In genomic region chr2:28539949-28540348, GRCm38 (mm10) we compare ENCODE assay signal across 7 mouse cellular contexts. TPM values are rescaled to one million over a fixed set of nuclear protein-coding genes. Genes with fewer than 3 reads are reported as not detected.
DNase-seq lines count a peak whose midpoint lies in the region; ATAC-seq and TF ChIP-seq lines count a peak whose summit lies in the region.

No protein-coding gene starts in this region.

- peaks cover 25 to 35% of the 10 kb centered on the region in 2 experiments for H3K36me3 ChIP-seq in CH12.LX (replicated peaks in 1 of 2; ENCODE audit: control insufficient read depth in 1 of 2, insufficient read depth in 1 of 2, low read length in 1 of 2)
- H3K36me3 ChIP-seq in hindbrain, postnatal 0 days (ENCODE audit: insufficient read depth, low read length): peaks cover 28% of the 10 kb centered on the region
- H3K36me3 ChIP-seq in midbrain, embryonic 12.5 days: peaks cover 36% of the 10 kb centered on the region

- peak; percentile 39 for DNase-seq in CH12.LX (ENCODE audit: extremely low read depth)
- no peak for DNase-seq in hindbrain, postnatal 0 days (ENCODE audit: low spot score)
- peak; percentile 53 for DNase-seq in thymus, postnatal 25 days
- no peak for DNase-seq in kidney, postnatal 36 days
- DNase-seq in frontal cortex, postnatal 14 days (ENCODE audit: low spot score in 2 of 2): no peak

- H3K4me3 ChIP-seq in CH12.LX (replicated peaks in 1 of 3; ENCODE audit: low read depth in 2 of 3, low read length in 2 of 3, poor library complexity in 1 of 3): no peak overlapping the region
- no peak overlapping the region for H3K4me3 ChIP-seq in hindbrain, postnatal 0 days (ENCODE audit: low read length)
- no peak overlapping the region for H3K4me3 ChIP-seq in midbrain, embryonic 12.5 days

- in situ Hi-C loops in CH12.LX (cut with MboI; ENCODE audit: low pct_ligation_motif_present, low pct_unique_long_range_greater_than_20kb, low sequenced_read_pairs): no loop called here

- H3K9ac ChIP-seq in CH12.LX (ENCODE audit: insufficient read depth, low read depth): no peak overlapping the region
- peak overlapping the region; percentile 6; the same call in 1 of the 2 replicates for H3K9ac ChIP-seq in hindbrain, postnatal 0 days (replicated peaks; ENCODE audit: low read length)
- H3K9ac ChIP-seq in midbrain, embryonic 12.5 days (replicated peaks): no peak overlapping the region; the same call in 1 of the 2 replicates

- TF ChIP-seq POLR2A in CH12.LX (IDR thresholded peaks at IDR 0.05; ENCODE audit: low read depth, low read length): no peak

- peak; percentile 92 for ATAC-seq in common myeloid progenitor, adult 5-6 weeks (replicated peaks; ENCODE audit: low read depth, poor library complexity, severe bottlenecking)
- no peak for ATAC-seq in hindbrain, postnatal 0 days
- no peak for ATAC-seq in midbrain, embryonic 12.5 days (ENCODE audit: low FRiP score, low read depth)

- no peak for TF ChIP-seq CTCF in CH12.LX (conservative IDR thresholded peaks at IDR 0.05 in 1 of 2, IDR thresholded peaks at IDR 0.05 in 1 of 2; ENCODE audit: low read depth in 2 of 2, low read length in 2 of 2)
- TF ChIP-seq CTCF in hindbrain, postnatal 0 days (IDR thresholded peaks at IDR 0.05; ENCODE audit: low read depth): no peak

- no peak for TF ChIP-seq RAD21 in CH12.LX (IDR thresholded peaks at IDR 0.05; ENCODE audit: low read depth, low read length)

- H3K27ac ChIP-seq in CH12.LX (ENCODE audit: insufficient read depth, low read depth): peak overlapping the region; percentile 36
- H3K27ac ChIP-seq in hindbrain, postnatal 0 days: peak overlapping the region; percentile 86
- peak overlapping the region; percentile 82 for H3K27ac ChIP-seq in midbrain, embryonic 12.5 days (replicated peaks)

- dilution Hi-C loops in CH12.LX (cut with MboI; ENCODE audit: extremely low pct_ligation_motif_present, extremely low pct_unique_long_range_greater_than_20kb, low sequenced_read_pairs): no loop called here

- peaks cover 46 to 80% of the 10 kb centered on the region in 2 experiments for H3K4me1 ChIP-seq in CH12.LX (ENCODE audit: control insufficient read depth in 1 of 2, insufficient read depth in 2 of 2)
- peaks cover 49% of the 10 kb centered on the region for H3K4me1 ChIP-seq in hindbrain, postnatal 0 days (ENCODE audit: insufficient read depth, low read length)
- peaks cover 57% of the 10 kb centered on the region for H3K4me1 ChIP-seq in midbrain, embryonic 12.5 days

- 0 out of 2 replicates have a peak overlapping the region, but pooled peaks have one; percentile 10 for H3K4me2 ChIP-seq in CH12.LX (ENCODE audit: insufficient read depth, low read depth, poor library complexity, severe bottlenecking)
- no peak overlapping the region for H3K4me2 ChIP-seq in hindbrain, postnatal 0 days (ENCODE audit: low read depth, low read length)
- peak overlapping the region; percentile 13; the same call in 1 of the 2 replicates for H3K4me2 ChIP-seq in midbrain, embryonic 12.5 days (replicated peaks)

- TF ChIP-seq EP300 in CH12.LX (IDR thresholded peaks at IDR 0.05; ENCODE audit: low read length): peak; percentile 63

- H3K9me3 ChIP-seq in CH12.LX (replicated peaks; ENCODE audit: low read length): no peaks in the 10 kb centered on the region
- no peaks in the 10 kb centered on the region for H3K9me3 ChIP-seq in hindbrain, postnatal 0 days (ENCODE audit: low read length)
- no peaks in the 10 kb centered on the region for H3K9me3 ChIP-seq in midbrain, embryonic 12.5 days

- H3K27me3 ChIP-seq in CH12.LX (replicated peaks): no peaks in the 10 kb centered on the region
- no peaks in the 10 kb centered on the region for H3K27me3 ChIP-seq in hindbrain, postnatal 0 days (ENCODE audit: insufficient read depth, low read length)
- H3K27me3 ChIP-seq in midbrain, embryonic 12.5 days: no peaks in the 10 kb centered on the region

- no peaks in the 10 kb centered on the region for H3K79me2 ChIP-seq in CH12.LX (replicated peaks; ENCODE audit: control insufficient read depth, extremely low read depth, insufficient read depth, poor library complexity, severe bottlenecking)

- 53% methylated on average over 2 of the region's 2 CpGs for WGBS in hindbrain, postnatal 0 days
- WGBS in midbrain, embryonic 12.5 days: 87% methylated on average over 2 of the region's 2 CpGs

TF ChIP-seq in CH12.LX, 34 proteins besides CTCF, POLR2A, EP300 and RAD21:
- TF ChIP-seq TCF12 (IDR thresholded peaks at IDR 0.05; ENCODE audit: low read depth, low read length): peak; percentile 90
- no peak for TF ChIP-seq SIN3A (IDR thresholded peaks at IDR 0.05; ENCODE audit: low read length)
- peak; percentile 56 for TF ChIP-seq USF1 (IDR thresholded peaks at IDR 0.05; ENCODE audit: low read depth, low read length)
- peak; percentile 52; the same call in 1 of the 2 replicates for TF ChIP-seq USF2 (conservative IDR thresholded peaks at IDR 0.05; ENCODE audit: low read depth, low read length)
- no peak for TF ChIP-seq HCFC1 (IDR thresholded peaks at IDR 0.05; ENCODE audit: low read depth, low read length)
- no peak for TF ChIP-seq UBTF (IDR thresholded peaks at IDR 0.05; ENCODE audit: low read depth, low read length)
- TF ChIP-seq KAT2A (IDR thresholded peaks at IDR 0.05; ENCODE audit: insufficient replicate concordance, low read length): no peak
- TF ChIP-seq ZNF384 (IDR thresholded peaks at IDR 0.05; ENCODE audit: low read depth, low read length): no peak
- no peak; the same call in 1 of the 2 replicates for TF ChIP-seq MEF2A (IDR thresholded peaks at IDR 0.05; ENCODE audit: borderline replicate concordance, low read depth, low read length)
- TF ChIP-seq BHLHE40 (IDR thresholded peaks at IDR 0.05; ENCODE audit: low read depth, low read length): peak; percentile 88
- TF ChIP-seq JUN (IDR thresholded peaks at IDR 0.05; ENCODE audit: insufficient read depth, low read depth, low read length): no peak
- no peak for TF ChIP-seq JUND (conservative IDR thresholded peaks at IDR 0.05; ENCODE audit: low read depth, low read length)
- TF ChIP-seq TBP (conservative IDR thresholded peaks at IDR 0.05; ENCODE audit: low read depth, low read length): no peak
- TF ChIP-seq NELFE (IDR thresholded peaks at IDR 0.05; ENCODE audit: low read depth, low read length): no peak
- 0 out of 2 replicates have a peak, but pooled peaks have one; percentile 3 for TF ChIP-seq RCOR1 (conservative IDR thresholded peaks at IDR 0.05; ENCODE audit: low read depth, low read length)
- peak; percentile 48 for TF ChIP-seq ELF1 (IDR thresholded peaks at IDR 0.05; ENCODE audit: low read depth, low read length)
- no peak for TF ChIP-seq E2F4 (IDR thresholded peaks at IDR 0.05; ENCODE audit: insufficient replicate concordance, low read depth, low read length)
- peak; percentile 65 for TF ChIP-seq ETS1 (conservative IDR thresholded peaks at IDR 0.05; ENCODE audit: low read depth, low read length)
- TF ChIP-seq ZC3H11A (IDR thresholded peaks at IDR 0.05; ENCODE audit: low read depth, low read length): no peak
- peak; percentile 33; the same call in 1 of the 2 replicates for TF ChIP-seq IRF4 (IDR thresholded peaks at IDR 0.05; ENCODE audit: low read depth, low read length)
- TF ChIP-seq MAX (IDR thresholded peaks at IDR 0.05; ENCODE audit: low read length): 0 out of 2 replicates have a peak, but pooled peaks have one; percentile 20

RNA-seq across cellular contexts. Expression of gene Cel, which starts 23.3 kb away (rescaled TPM):
- total RNA-seq in CH12.LX (2012; rRNA removed) (not detected in 2 replicates), CH12.LX (2014; rRNA removed) (not detected in 2 replicates)
- not detected in 2 replicates for polyA plus RNA-seq in CH12.LX (2012; ENCODE audit: insufficient read length, low read depth)
- total RNA-seq in common myeloid progenitor, adult 5-6 weeks (2017): not detected in 2 replicates
- not detected in 2 replicates for total RNA-seq in hindbrain, postnatal 0 days (2014; rRNA removed)
- not detected in 2 replicates for polyA plus RNA-seq in hindbrain, postnatal 0 days (2015; fragmentation: Nextera tagmentation; extraction: Ambion mirVana)
- not detected in 2 replicates for polyA plus RNA-seq in midbrain, embryonic 12.5 days (2016; fragmentation: Nextera tagmentation; extraction: Ambion mirVana)

RNA-seq across cellular contexts. Expression of gene Ralgds, which starts 27.0 kb away (rescaled TPM):
- 11.0 and 11.4 TPM in 2 replicates for total RNA-seq in CH12.LX (2012; rRNA removed)
- 4.1 and 4.8 TPM in 2 replicates for total RNA-seq in CH12.LX (2014; rRNA removed)
- polyA plus RNA-seq in CH12.LX (2012; ENCODE audit: insufficient read length, low read depth): 6.6 and 7.4 TPM in 2 replicates
- 3.7 and 4.3 TPM in 2 replicates for total RNA-seq in common myeloid progenitor, adult 5-6 weeks (2017)
- 263 and 266 TPM in 2 replicates for total RNA-seq in hindbrain, postnatal 0 days (2014; rRNA removed)
- polyA plus RNA-seq in hindbrain, postnatal 0 days (2015; fragmentation: Nextera tagmentation; extraction: Ambion mirVana): 74.6 and 76.8 TPM in 2 replicates
- polyA plus RNA-seq in midbrain, embryonic 12.5 days (2016; fragmentation: Nextera tagmentation; extraction: Ambion mirVana): 87.6 and 93.5 TPM in 2 replicates

RNA-seq across cellular contexts. Expression of gene Gm10134, which starts 34.1 kb away (rescaled TPM):
- total RNA-seq in CH12.LX (2012; rRNA removed) (not detected in 2 replicates), CH12.LX (2014; rRNA removed) (not detected in 2 replicates)
- not detected in 2 replicates for polyA plus RNA-seq in CH12.LX (2012; ENCODE audit: insufficient read length, low read depth)
- total RNA-seq in common myeloid progenitor, adult 5-6 weeks (2017): not detected in 2 replicates
- not detected in 2 replicates for total RNA-seq in hindbrain, postnatal 0 days (2014; rRNA removed)
- polyA plus RNA-seq in hindbrain, postnatal 0 days (2015; fragmentation: Nextera tagmentation; extraction: Ambion mirVana): 4.0 and 4.8 TPM in 2 replicates
- polyA plus RNA-seq in midbrain, embryonic 12.5 days (2016; fragmentation: Nextera tagmentation; extraction: Ambion mirVana): 1.5 TPM in 1 of 2 replicates, not detected in the other

RNA-seq across cellular contexts. Expression of gene Gbgt1, which starts 43.3 kb away (rescaled TPM):
- total RNA-seq in CH12.LX (2012; rRNA removed) (not detected in 2 replicates), CH12.LX (2014; rRNA removed) (not detected in 2 replicates)
- polyA plus RNA-seq in CH12.LX (2012; ENCODE audit: insufficient read length, low read depth): not detected in 2 replicates
- not detected in 2 replicates for total RNA-seq in common myeloid progenitor, adult 5-6 weeks (2017)
- 3.7 and 8.2 TPM in 2 replicates for total RNA-seq in hindbrain, postnatal 0 days (2014; rRNA removed)
- polyA plus RNA-seq in hindbrain, postnatal 0 days (2015; fragmentation: Nextera tagmentation; extraction: Ambion mirVana): 1.5 and 1.7 TPM in 2 replicates
- 1.0 and 1.2 TPM in 2 replicates for polyA plus RNA-seq in midbrain, embryonic 12.5 days (2016; fragmentation: Nextera tagmentation; extraction: Ambion mirVana)

RNA-seq across cellular contexts. Expression of gene Gtf3c5, which starts 43.6 kb away (rescaled TPM):
- 12.5 and 15.1 TPM in 2 replicates for total RNA-seq in CH12.LX (2012; rRNA removed)
- total RNA-seq in CH12.LX (2014; rRNA removed): 8.4 and 8.6 TPM in 2 replicates
- polyA plus RNA-seq in CH12.LX (2012; ENCODE audit: insufficient read length, low read depth): 27.4 and 30.7 TPM in 2 replicates
- total RNA-seq in common myeloid progenitor, adult 5-6 weeks (2017): 9.7 and 19.0 TPM in 2 replicates
- 23.1 and 28.4 TPM in 2 replicates for total RNA-seq in hindbrain, postnatal 0 days (2014; rRNA removed)
- polyA plus RNA-seq in hindbrain, postnatal 0 days (2015; fragmentation: Nextera tagmentation; extraction: Ambion mirVana): 27.4 and 29.5 TPM in 2 replicates
- 51.9 and 55.5 TPM in 2 replicates for polyA plus RNA-seq in midbrain, embryonic 12.5 days (2016; fragmentation: Nextera tagmentation; extraction: Ambion mirVana)

Comparison
In these comparisons a context has a peak if more than half of its experiments do, and no peak if none do; other contexts are left out.
1. DNase-seq: peak in CH12.LX (single experiment) and thymus, postnatal 25 days (single experiment); none in hindbrain, postnatal 0 days (single experiment), kidney, postnatal 36 days (0 of 2) and frontal cortex, postnatal 14 days (0 of 2).
2. H3K27ac ChIP-seq: peak in every context shown above with its lines; median percentile 86 in hindbrain, postnatal 0 days; 82 in midbrain, embryonic 12.5 days; 36 in CH12.LX.
3. RNA of gene Ralgds, which starts 27.0 kb away (total RNA-seq): 263 to 266 TPM in hindbrain, postnatal 0 days; 4.1 to 11.4 TPM in CH12.LX and 3.7 to 4.3 TPM in common myeloid progenitor, adult 5-6 weeks; every median in the first group is over 10 times any median in the second.